Mouse (Mus musculus): ENCODE results near the gene Cldn34c1.
"Not testable (repeated sequence)": the region's sequence is repeated elsewhere in the genome, so short reads cannot be mapped to it uniquely, and the experiment has no call there.

Cldn34c1 gene

GRCm38 (mm10) chrX:123103291-123104260, at the start of gene Cldn34c1:
TSS of gene Cldn34c1 (plus strand) at chrX:123103495.
- DNase-seq (ENCODE audit: low spot score), result peak; percentile 82

- no peak for DNase-seq (ENCODE audit: low spot score)
Measured at GRCm38 (mm10) chrX:123087441-123087840, 15.9 kb upstream of the Cldn34c1 start.

DNA sequence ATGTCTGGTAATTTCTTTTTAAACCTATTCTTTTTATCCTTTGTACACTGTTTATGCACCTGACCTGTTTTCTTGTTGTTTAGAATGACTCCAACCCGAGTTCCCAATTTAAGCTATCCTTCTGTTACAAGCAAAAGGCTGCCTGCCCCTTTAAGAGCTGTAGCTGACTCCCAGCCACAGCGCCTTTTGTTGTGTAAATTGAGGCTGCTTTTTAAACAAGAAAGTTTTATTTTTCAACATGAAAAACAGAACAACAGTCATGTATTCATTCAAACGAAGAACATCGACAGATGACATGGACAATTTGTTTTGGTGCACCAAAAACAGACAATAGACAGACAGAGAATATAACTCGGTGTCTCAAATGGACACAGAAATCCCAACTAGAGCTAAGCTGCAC, 489 bp upstream of the Cldn34c1 start:
- not testable (repeated sequence) for DNase-seq (ENCODE audit: low spot score)

DNA sequence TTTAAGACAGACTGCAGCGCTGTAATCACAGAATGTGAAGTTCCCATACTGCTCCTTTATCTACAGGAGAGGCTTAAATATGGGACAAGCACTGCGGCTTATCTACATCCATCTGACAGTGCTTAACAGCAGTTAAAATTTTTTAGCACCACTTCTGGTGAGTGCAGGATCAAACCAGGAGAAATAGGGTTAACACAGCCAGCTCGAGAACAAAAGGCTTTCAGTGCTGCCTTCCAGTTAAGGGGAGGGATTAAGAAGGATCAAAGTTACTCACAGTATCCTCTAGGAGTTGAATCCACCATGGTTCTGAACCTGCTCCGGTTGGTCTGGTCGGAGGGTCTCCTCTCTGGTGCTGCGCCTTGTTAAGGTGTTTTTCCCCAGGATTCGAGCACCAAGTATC, 1.4 kb downstream of the Cldn34c1 start:
- DNase-seq (ENCODE audit: low spot score), result not testable (repeated sequence)

GRCm38 (mm10) chrX:123222381-123222780, 119.1 kb downstream of the Cldn34c1 start, which contains the start of gene Srsx:
TSS of gene Srsx (minus strand) at chrX:123222481.
- not testable (repeated sequence) for DNase-seq (ENCODE audit: low spot score)

All from ovary, adult 18-20 months (tissue).